30 mouse cellular contexts compared by ENCODE assay signal in genomic region chr11:59196230-59196629, GRCm38 (mm10). TPM values are rescaled to one million over a fixed set of nuclear protein-coding genes. Genes with fewer than 3 reads are reported as not detected.
DNase-seq lines count a peak whose midpoint lies in the region; ATAC-seq lines count a peak whose summit lies in the region.
"Had no signal": no experiment of that assay in that cellular context is flagged by ENCODE, and none has a peak within 500 bp of the region (broad histone marks: within the 10 kb centered on the region; RNA-seq: fewer than 3 reads in every experiment).

No protein-coding gene starts in this region.

- ATAC-seq in cerebellum, adult (ENCODE audit: insufficient number of reproducible peaks, low FRiP score, low TSS enrichment) = no peak
- ATAC-seq in lung, embryonic 15.5 days (ENCODE audit: borderline replicate concordance, extremely low read depth, low FRiP score, low TSS enrichment) = no peak
- ATAC-seq: forebrain, embryonic 15.5 days; Patski had no signal

- no peak overlapping the region for H3K4me3 ChIP-seq in lung, embryonic 15.5 days
- H3K4me3 ChIP-seq: embryonic facial prominence, embryonic 10.5 days; embryonic facial prominence, embryonic 13.5 days; erythroblast, embryonic 14.5 days; forebrain, embryonic 12.5 days; forebrain, embryonic 15.5 days; heart, embryonic 10.5 days; heart, embryonic 13.5 days; hindbrain, embryonic 12.5 days; hindbrain, embryonic 15.5 days had no signal

- H3K27me3 ChIP-seq in lung, embryonic 15.5 days = no peaks in the 10 kb centered on the region
- H3K27me3 ChIP-seq: CH12.LX; embryonic facial prominence, embryonic 13.5 days; forebrain, embryonic 12.5 days; forebrain, embryonic 15.5 days; heart, embryonic 13.5 days; hindbrain, embryonic 15.5 days; Patski had no signal

- H3K27ac ChIP-seq in lung, embryonic 15.5 days = peak overlapping the region; percentile 38
- H3K27ac ChIP-seq: embryonic facial prominence, embryonic 10.5 days; embryonic facial prominence, embryonic 13.5 days; forebrain, embryonic 12.5 days; forebrain, embryonic 15.5 days; heart, embryonic 10.5 days; heart, embryonic 13.5 days; hindbrain, embryonic 12.5 days; hindbrain, embryonic 15.5 days had no signal

- DNase-seq in cerebellum, adult 9-10 months = peak; percentile 3
- peak; percentile 61 for DNase-seq in lung, postnatal 10 days
- peak; percentile 52 to 74 for DNase-seq in lung, postnatal 4 days
- no peak for DNase-seq in kidney, adult 9 months
- DNase-seq in B cell, adult 2 months = no peak
- DNase-seq: adrenal gland, postnatal 10 days; adrenal gland, postnatal 36 days; cerebellum, adult 11 months; cerebellum, adult 2 months; cerebellum, postnatal 10 days; cerebellum, postnatal 36 days; embryo, embryonic 11 days; gastrocnemius, postnatal 25 days; heart, adult 18-20 months; heart, postnatal 14 days; heart, postnatal 4 days had no signal

- no peak overlapping the region for H3K9ac ChIP-seq in lung, embryonic 15.5 days
- H3K9ac ChIP-seq: embryonic facial prominence, embryonic 13.5 days; forebrain, embryonic 12.5 days; forebrain, embryonic 15.5 days; heart, embryonic 13.5 days; hindbrain, embryonic 12.5 days; hindbrain, embryonic 15.5 days had no signal

- H3K36me3 ChIP-seq in lung, embryonic 15.5 days = peaks cover 18% of the 10 kb centered on the region
- H3K36me3 ChIP-seq: forebrain, embryonic 15.5 days; hindbrain, embryonic 15.5 days had no signal

- H3K4me2 ChIP-seq in lung, embryonic 15.5 days = no peak overlapping the region
- H3K4me2 ChIP-seq: embryonic facial prominence, embryonic 13.5 days; forebrain, embryonic 12.5 days; forebrain, embryonic 15.5 days; heart, embryonic 13.5 days; hindbrain, embryonic 12.5 days; hindbrain, embryonic 15.5 days had no signal

- H3K4me1 ChIP-seq in lung, embryonic 15.5 days = peaks cover 7% of the 10 kb centered on the region

- H3K9me3 ChIP-seq in lung, embryonic 15.5 days = no peaks in the 10 kb centered on the region
- H3K9me3 ChIP-seq: embryonic facial prominence, embryonic 10.5 days; embryonic facial prominence, embryonic 13.5 days; forebrain, embryonic 12.5 days; forebrain, embryonic 15.5 days; G1E; heart, embryonic 10.5 days; heart, embryonic 13.5 days; hindbrain, embryonic 12.5 days; hindbrain, embryonic 15.5 days had no signal

RNA-seq across cellular contexts. Expression of gene Guk1, which starts 4.2 kb away (rescaled TPM):
- polyA plus RNA-seq in lung, embryonic 15.5 days (2015; fragmentation: Nextera tagmentation; extraction: Ambion mirVana) = 131 and 141 TPM in 2 replicates

RNA-seq across cellular contexts. Expression of gene Mrpl55, which starts 6.1 kb away (rescaled TPM):
- 89.6 and 92.6 TPM in 2 replicates for polyA plus RNA-seq in lung, embryonic 15.5 days (2015; fragmentation: Nextera tagmentation; extraction: Ambion mirVana)

RNA-seq across cellular contexts. Expression of gene 2310033P09Rik, which starts 11.9 kb away (rescaled TPM):
- 31.9 and 32.3 TPM in 2 replicates for polyA plus RNA-seq in lung, embryonic 15.5 days (2015; fragmentation: Nextera tagmentation; extraction: Ambion mirVana)

RNA-seq across cellular contexts. Expression of gene Gjc2, which starts 13.2 kb away (rescaled TPM):
- 0.56 and 0.60 TPM in 2 replicates for polyA plus RNA-seq in lung, embryonic 15.5 days (2015; fragmentation: Nextera tagmentation; extraction: Ambion mirVana)
- polyA plus RNA-seq: G1E; heart, embryonic 10.5 days had no signal

RNA-seq across cellular contexts. Expression of gene Arf1, which starts 31.8 kb away (rescaled TPM):
- polyA plus RNA-seq in lung, embryonic 15.5 days (2015; fragmentation: Nextera tagmentation; extraction: Ambion mirVana) = 724 and 743 TPM in 2 replicates

Comparison
In these comparisons a context has a peak if more than half of its experiments do, and no peak if none do; other contexts are left out.
1. DNase-seq: peak in cerebellum, adult 9-10 months (single experiment), lung, postnatal 10 days (single experiment) and lung, postnatal 4 days (2 of 2); none in kidney, adult 9 months (single experiment) and B cell, adult 2 months (0 of 2).